ENCODE assay signal across 26 mouse cellular contexts in genomic region chr4:55169063-55169462, GRCm38 (mm10).
"Had no signal": no experiment of that assay in that cellular context is flagged by ENCODE, and none has a peak within 500 bp of the region (broad histone marks: within the 10 kb centered on the region; RNA-seq: fewer than 3 reads in every experiment).

No protein-coding gene starts in this region.

- H3K27me3 ChIP-seq: embryonic facial prominence, embryonic 12.5 days; embryonic facial prominence, embryonic 13.5 days; embryonic facial prominence, embryonic 15.5 days; forebrain, embryonic 12.5 days; forebrain, embryonic 13.5 days; forebrain, embryonic 15.5 days had no signal

- ATAC-seq: forebrain, embryonic 13.5 days; forebrain, embryonic 14.5 days; forebrain, embryonic 15.5 days; forebrain, embryonic 16.5 days; forebrain, postnatal 0 days had no signal

- H3K9me3 ChIP-seq: embryonic facial prominence, embryonic 10.5 days; embryonic facial prominence, embryonic 12.5 days; embryonic facial prominence, embryonic 13.5 days; embryonic facial prominence, embryonic 15.5 days; forebrain, embryonic 10.5 days; forebrain, embryonic 12.5 days; forebrain, embryonic 13.5 days; forebrain, embryonic 15.5 days; heart, embryonic 10.5 days had no signal

- H3K9ac ChIP-seq: embryonic facial prominence, embryonic 12.5 days; embryonic facial prominence, embryonic 13.5 days; embryonic facial prominence, embryonic 15.5 days; forebrain, embryonic 12.5 days; forebrain, embryonic 13.5 days; forebrain, embryonic 15.5 days; forebrain, postnatal 0 days had no signal

- H3K36me3 ChIP-seq: embryonic facial prominence, embryonic 10.5 days; embryonic facial prominence, embryonic 12.5 days; embryonic facial prominence, embryonic 13.5 days; embryonic facial prominence, embryonic 15.5 days; forebrain, embryonic 10.5 days; forebrain, embryonic 12.5 days; forebrain, embryonic 15.5 days; heart, embryonic 10.5 days had no signal

- H3K4me2 ChIP-seq: embryonic facial prominence, embryonic 12.5 days; embryonic facial prominence, embryonic 13.5 days; embryonic facial prominence, embryonic 15.5 days; forebrain, embryonic 12.5 days; forebrain, embryonic 13.5 days; forebrain, embryonic 15.5 days; heart, embryonic 11.5 days had no signal

- H3K4me1 ChIP-seq: embryonic facial prominence, embryonic 13.5 days; embryonic facial prominence, embryonic 15.5 days; forebrain, embryonic 10.5 days; forebrain, embryonic 12.5 days; forebrain, embryonic 13.5 days; forebrain, embryonic 15.5 days had no signal

- H3K4me3 ChIP-seq: embryonic facial prominence, embryonic 10.5 days; embryonic facial prominence, embryonic 12.5 days; embryonic facial prominence, embryonic 13.5 days; embryonic facial prominence, embryonic 15.5 days; erythroblast, embryonic 14.5 days; forebrain, embryonic 10.5 days; forebrain, embryonic 12.5 days; forebrain, embryonic 13.5 days; forebrain, embryonic 15.5 days; heart, embryonic 10.5 days had no signal

- H3K27ac ChIP-seq: embryonic facial prominence, embryonic 10.5 days; embryonic facial prominence, embryonic 12.5 days; embryonic facial prominence, embryonic 13.5 days; embryonic facial prominence, embryonic 15.5 days; forebrain, embryonic 10.5 days; forebrain, embryonic 12.5 days; forebrain, embryonic 13.5 days; forebrain, embryonic 15.5 days; heart, embryonic 10.5 days had no signal

- DNase-seq: cerebellum, adult 8-10 months; cerebellum, adult 9-10 months; cerebellum, adult 9-11 months; cerebellum, postnatal 10 days; cerebellum, postnatal 14 days; cerebellum, postnatal 25 days; cerebellum, postnatal 36 days; embryo, embryonic 11 days; forebrain, postnatal 0 days; gastrocnemius, postnatal 10 days; gastrocnemius, postnatal 14 days; gastrocnemius, postnatal 25 days; heart, adult 18-20 months had no signal
